Mouse (Mus musculus) retina, postnatal 7 days (tissue): ENCODE measurements around the gene Spef1.
A peak's percentile ranks its signal among the peaks of the same experiment; 100 is the strongest.
"Not testable (repeated sequence)": the region's sequence is repeated elsewhere in the genome, so short reads cannot be mapped to it uniquely, and the experiment has no call there.

Source experiments
- DNase-seq: peaks from one replicate; pipeline ENCODE4 v3.0.0-alpha.2; 2012; ENCODE audit warnings: low read depth, low spot score

The Spef1 gene

DNA sequence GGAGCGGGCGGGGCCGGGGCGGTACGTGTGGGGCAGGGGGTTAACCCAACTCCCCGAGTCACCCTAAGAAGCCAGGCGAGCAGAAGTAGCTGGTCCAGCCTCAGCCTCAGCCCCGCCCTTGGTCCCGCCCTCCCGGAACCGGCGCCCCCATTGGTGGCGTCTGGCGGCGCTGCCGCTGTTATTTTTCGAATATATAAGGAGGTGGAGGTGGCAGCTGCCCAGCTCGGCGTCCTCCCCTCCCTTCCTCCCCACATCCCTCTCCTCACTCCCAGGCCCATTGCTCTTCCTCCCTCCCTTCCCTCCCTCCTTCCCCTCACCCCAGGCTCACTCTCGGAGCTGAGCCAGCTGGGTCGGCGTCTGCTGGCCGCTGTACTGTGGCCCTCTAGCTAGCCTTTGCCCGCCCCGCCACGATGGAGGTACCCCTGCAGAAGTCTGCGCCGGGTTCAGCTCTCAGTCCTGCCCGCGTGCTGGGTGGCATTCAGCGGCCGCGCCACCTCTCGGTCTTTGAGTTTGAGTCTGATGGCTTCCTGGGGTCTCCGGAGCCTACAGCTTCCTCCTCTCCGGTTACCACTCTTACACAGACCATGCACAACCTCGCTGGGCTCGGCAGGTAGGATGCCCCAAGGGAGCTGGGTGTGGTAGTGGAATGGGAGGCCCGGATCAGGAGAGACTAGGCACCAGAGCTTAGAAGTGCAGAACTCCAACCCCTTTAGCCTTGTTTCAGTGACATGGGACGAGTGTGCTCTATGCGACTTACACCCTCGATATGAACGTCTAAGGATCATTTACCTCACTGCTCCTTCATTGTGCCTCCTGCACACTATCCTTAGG is at the start of gene Spef1, which contains the start of gene Cdc25b:
Gene Spef1, minus strand, starts transcription at position 512 of the 831 bp plus-strand sequence.
Gene Cdc25b, plus strand, starts transcription at position 179 of the 831 bp plus-strand sequence.
- DNase-seq, result no peak

- DNase-seq, result no peak
These were observed 48.0 kb upstream of the Spef1 start for GRCm38 (mm10) chr2:131234970-131235635.

- DNase-seq, result no peak
These were observed 47.1 kb upstream of the Spef1 start for GRCm38 (mm10) chr2:131234127-131234650.

- DNase-seq, result peak; percentile 86
These were observed 46.4 kb upstream of the Spef1 start, which contains the start of gene Mavs for GRCm38 (mm10) chr2:131233307-131234126. Gene Mavs (plus strand): TSS chr2:131234063.

DNA sequence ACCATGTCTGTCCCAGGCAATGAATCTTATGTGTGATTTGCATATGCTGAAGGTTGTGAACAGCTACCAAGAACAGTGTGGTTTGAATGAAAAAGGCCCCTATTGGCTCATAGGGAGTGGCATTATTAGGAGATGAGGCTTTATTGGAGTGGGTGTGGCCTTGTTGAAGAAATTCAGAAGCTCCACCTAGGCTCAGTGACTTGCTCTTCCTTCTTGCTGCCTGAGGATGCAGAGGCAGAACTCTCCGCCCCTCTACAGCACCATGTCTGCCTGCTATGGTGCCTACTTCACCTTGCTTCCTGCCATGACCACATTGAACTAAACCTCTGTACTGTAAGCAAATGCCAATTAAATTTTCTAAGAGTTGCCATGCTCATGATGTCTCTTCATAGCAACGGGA is 45.5 kb upstream of the Spef1 start:
- DNase-seq, result no peak

DNA sequence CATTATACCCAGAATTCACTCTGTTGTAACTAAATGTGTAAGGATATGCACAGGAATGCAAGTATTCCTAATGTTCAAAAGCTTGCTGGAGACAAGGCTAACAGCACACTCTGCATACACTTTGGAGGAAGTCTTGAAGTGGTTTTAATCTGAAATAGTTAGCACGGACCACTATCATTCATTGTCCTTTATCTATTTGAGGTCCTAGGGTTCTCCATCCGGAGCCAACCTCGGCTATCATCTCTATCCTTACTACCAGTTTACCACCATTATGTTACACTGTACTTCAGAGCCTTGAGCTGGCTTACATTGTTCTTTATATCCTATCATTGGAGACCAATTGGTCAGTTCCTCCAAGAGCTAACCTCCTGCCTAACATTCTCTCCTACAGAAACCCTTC is 40.2 kb upstream of the Spef1 start:
- no peak for DNase-seq

GRCm38 (mm10) chr2:131226669-131227068 is 39.6 kb upstream of the Spef1 start:
- not testable (repeated sequence) for DNase-seq

- no peak for DNase-seq
These were observed 38.1 kb upstream of the Spef1 start for GRCm38 (mm10) chr2:131225178-131225577.

DNA sequence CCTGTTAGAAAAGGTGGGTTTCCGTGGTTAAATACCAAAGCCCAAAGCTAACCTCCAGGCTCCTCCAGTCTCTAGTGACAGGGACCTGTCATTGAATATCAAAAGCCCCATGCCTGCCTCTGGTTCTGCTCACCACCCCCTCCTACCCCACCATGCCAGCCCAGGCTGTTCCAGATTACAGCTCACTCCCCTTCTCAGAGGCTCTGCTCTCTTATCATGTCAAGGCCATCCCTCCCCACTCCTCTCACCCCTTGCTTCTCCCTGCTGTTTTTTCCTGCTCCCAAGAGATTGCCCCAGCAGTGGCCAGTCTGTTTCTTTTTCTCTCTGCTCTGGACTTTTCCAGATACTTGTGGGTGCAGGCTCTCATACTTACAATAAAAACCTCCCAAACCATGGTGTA is 36.5 kb upstream of the Spef1 start:
- no peak for DNase-seq

DNA sequence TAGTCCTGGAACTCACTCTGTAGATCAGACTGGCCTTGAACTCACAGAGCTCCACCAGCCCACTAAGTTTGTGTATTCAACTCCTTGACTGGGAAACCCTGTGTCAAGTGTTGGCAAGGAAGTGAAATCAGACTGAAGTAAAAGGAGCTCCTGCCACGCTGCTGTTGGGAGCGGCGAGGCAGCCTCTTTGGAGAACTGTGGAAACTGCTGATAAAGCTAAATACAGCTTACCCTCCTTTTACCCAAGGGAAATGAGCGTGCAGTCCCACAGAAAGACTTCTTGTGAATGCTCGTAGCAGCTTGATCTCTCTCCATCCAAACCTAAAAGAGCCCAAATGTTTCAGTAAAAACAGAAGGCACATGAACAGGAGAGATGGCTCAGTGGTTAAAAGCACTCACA is 35.5 kb upstream of the Spef1 start:
- DNase-seq, result no peak

DNA sequence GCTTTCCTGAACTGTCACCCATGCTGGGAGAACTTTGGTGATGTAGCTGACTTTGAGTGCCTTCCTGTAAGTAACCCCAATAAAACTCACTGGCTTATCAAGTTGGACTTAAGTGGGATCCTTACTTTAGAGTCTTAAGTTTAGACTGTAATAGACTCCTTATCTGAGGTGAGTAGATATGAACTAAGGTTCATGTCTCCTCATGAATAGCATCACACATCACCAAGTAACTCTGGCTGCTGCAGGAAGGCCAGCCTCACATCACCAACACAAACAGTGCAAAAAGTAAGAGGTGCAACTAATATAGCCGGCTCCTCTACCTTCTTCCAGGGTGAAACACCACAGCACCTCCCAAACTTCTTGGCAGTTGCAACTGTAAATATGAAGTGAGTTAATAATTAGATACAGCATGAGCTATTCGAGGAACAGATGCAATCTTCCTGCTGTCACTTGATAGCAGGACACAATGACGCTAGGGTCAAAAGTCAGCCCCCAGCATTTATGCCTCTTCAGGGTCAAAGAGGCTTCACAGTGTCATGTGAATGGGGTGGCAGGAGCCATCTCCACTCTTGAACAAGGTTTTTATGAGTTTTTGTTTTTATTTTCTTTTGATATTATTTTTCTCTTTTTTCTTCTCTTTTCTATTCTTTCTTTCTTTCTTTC is 34.9 kb upstream of the Spef1 start:
- DNase-seq, result no peak

DNA sequence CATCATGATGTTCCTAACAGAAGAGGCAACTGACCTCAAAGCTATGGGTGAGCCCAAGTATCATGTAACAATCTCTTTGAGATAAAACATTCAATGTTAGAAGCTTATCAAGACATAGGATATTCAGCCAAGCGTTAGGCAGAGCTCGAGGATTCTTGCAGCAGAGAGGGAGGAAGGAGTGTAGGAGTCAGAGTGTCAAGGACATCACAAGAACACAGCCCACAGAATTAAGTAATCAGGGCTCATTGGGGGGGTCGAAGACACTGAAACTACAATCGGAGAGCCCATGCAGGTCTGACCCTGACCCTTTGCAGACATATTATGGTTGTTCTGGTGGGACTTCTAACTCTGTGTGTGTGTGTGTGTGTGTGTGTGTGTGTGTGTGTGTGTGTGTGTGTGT is 32.9 kb upstream of the Spef1 start:
- no peak for DNase-seq

DNA sequence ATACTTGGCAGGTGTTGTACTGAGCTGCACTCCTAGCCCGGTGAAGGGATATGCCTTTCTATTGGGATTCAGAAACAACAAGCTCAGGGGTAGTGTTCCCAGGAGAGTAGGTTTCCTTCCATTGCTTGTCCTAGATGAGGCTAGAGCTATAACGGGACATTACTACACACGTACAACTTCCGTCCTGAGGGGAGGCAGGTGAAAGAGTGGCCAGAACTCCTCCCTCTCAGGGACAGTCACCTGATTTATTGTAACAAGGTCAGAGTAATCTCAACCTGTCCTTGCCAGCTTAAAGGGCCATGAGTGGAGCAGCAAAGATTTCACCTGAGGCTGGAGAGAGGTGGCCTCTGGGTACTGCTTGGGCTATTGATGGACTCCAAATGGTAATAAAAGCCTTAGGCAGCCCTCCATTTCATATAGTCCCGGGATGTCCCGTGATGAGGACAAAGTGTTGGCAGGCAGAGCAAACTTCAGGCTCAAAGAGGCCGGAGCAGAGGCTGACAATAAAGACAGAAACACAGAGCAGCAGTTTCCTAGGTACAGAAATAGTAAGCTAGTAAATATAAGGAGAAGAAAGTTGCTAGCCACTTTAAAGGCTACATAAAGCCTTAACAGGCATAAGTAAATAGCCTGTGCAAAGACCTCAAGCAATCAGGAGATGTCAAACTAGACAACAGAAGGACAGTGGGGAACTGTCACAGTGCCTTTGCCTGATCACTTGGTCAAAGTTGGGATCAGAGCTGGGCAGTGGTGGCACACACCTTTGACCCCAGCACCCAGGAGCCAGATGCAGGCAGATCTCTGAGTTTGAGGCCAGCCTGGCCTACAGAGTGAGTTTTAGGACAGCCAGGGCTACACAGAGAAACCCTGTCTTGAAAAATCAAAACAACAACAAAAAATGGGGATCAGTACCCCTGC is 29.1 kb upstream of the Spef1 start:
- DNase-seq, result no peak

- no peak for DNase-seq
These were observed 26.7 kb upstream of the Spef1 start for GRCm38 (mm10) chr2:131213773-131214172.

- no peak for DNase-seq
These were observed 24.0 kb upstream of the Spef1 start for GRCm38 (mm10) chr2:131211026-131211615.

GRCm38 (mm10) chr2:131209969-131210792 is 23.1 kb upstream of the Spef1 start:
- DNase-seq, result peak; percentile 88

DNA sequence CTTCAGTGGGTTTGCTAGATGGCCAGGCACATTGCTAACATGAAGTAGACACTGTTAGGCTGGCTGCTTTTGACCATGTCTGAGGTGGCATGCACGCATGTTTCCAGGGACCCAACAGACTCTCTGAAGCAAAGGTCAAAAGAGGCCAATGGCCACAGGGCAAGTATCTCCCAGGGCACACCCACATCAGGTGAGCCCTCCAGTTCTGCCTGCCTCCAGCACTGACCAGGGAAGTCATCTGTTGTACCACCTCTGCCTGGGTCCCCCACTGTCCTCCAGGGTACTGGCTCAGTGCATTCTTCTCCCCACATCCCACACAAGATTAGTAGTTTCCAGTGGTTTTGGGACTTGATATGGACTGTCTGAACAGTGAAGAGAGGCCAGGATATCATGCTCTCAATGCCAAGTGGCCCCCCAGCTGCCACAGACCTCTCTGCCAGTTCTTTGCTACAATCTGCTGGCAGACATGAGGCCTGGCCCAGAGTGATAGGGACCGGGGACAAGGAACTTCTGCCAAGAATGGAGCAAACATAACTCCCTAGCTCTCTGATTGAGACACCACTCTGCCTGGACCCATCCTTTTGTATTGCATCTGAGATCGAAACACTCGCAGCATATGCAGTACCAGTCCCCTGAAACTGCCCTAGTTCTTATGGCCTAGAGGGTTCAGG is 22.2 kb upstream of the Spef1 start:
- no peak for DNase-seq

- no peak for DNase-seq
These were observed 21.3 kb upstream of the Spef1 start for GRCm38 (mm10) chr2:131208356-131208755.
